Mouse (Mus musculus): ENCODE data around the gene Ppp1r9a. TPM values are rescaled to one million over a fixed set of nuclear protein-coding genes. Genes with fewer than 3 reads are reported as not detected.

Gene Ppp1r9a
- polyA plus RNA-seq, 1 experiment from 2014 or later: 17.8 TPM

DNA sequence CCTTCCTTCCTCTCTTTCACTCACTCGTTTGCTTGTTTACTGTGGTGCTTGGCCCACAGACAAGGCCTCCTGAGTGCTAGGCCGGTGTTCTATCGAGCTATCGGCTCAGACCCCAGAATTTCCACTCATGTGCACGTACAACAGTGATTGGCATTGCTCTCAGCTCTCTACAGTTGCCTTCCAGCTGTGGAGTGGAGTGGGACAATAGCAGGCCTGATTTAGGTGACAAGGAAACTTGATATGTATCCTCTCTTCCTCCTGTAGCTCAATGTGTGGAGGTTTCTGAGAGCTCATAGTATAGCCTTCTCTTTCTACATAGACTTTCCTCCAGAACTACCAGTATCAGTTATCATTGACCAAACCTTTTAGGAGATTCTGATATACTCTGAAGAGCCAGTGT is 60.3 kb downstream of the Ppp1r9a start:
- H3K4me3 ChIP-seq: no peak overlapping the region
- WGBS: 74% methylated on average over 5 of the region's 5 CpGs
- H3K4me1 ChIP-seq: peaks cover 12% of the 10 kb centered on the region
- H3K27me3 ChIP-seq (replicated peaks; ENCODE audit: low read depth, poor library complexity, severe bottlenecking): no peaks in the 10 kb centered on the region
- no peak for DNase-seq (ENCODE audit: low spot score)
- no peaks in the 10 kb centered on the region for H3K9me3 ChIP-seq
- 0 out of 2 replicates have a peak overlapping the region, but pooled peaks have one; percentile 1 for H3K27ac ChIP-seq (replicated peaks)
- no peaks in the 10 kb centered on the region; the same call in 1 of the 2 replicates for H3K36me3 ChIP-seq (replicated peaks)

- Histone ChIP-seq H3K4me3 (no peak overlapping the region), H3K27me3 (replicated peaks; ENCODE audit: low read depth, poor library complexity, severe bottlenecking) (no peaks in the 10 kb centered on the region), H3K36me3 (replicated peaks) (peaks cover 4% of the 10 kb centered on the region), H3K9me3 (no peaks in the 10 kb centered on the region), H3K4me1 (peaks cover 12% of the 10 kb centered on the region), H3K27ac (replicated peaks) (no peak overlapping the region)
- WGBS: 91% methylated on average over 4 of the region's 4 CpGs
- DNase-seq (ENCODE audit: low spot score): no peak
Observed at GRCm38 (mm10) chr6:4967236-4967635, 64.5 kb downstream of the Ppp1r9a start.

DNA sequence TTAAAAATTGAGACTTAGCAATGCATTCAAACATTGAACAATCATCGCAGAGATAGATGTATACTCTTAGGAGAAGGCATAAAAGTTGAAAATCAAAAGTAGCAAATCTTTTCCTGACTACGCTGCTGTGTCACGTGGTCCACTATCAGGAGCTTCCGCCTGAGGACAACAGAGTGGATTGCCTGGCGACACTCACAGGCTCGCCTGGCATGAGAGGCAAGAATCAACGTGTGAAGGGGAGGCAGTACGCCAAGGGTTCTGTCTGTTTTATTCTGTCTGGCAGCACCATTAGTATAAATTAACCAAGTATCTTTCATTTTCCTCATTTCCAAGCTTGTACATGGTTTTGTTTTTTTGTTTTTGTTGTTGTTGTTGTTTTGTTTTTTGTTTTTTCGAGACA is 68.5 kb downstream of the Ppp1r9a start:
- 0 out of 2 replicates have a peak, but pooled peaks cover 6% of the 10 kb centered on the region for H3K4me1 ChIP-seq
- H3K27me3 ChIP-seq (replicated peaks; ENCODE audit: low read depth, poor library complexity, severe bottlenecking): no peaks in the 10 kb centered on the region
- DNase-seq (ENCODE audit: low spot score): no peak
- H3K27ac ChIP-seq (replicated peaks): no peak overlapping the region
- H3K36me3 ChIP-seq (replicated peaks): peaks cover 4% of the 10 kb centered on the region
- no peaks in the 10 kb centered on the region for H3K9me3 ChIP-seq
- 93% methylated on average over 9 of the region's 9 CpGs for WGBS
- H3K4me3 ChIP-seq: no peak overlapping the region

DNA sequence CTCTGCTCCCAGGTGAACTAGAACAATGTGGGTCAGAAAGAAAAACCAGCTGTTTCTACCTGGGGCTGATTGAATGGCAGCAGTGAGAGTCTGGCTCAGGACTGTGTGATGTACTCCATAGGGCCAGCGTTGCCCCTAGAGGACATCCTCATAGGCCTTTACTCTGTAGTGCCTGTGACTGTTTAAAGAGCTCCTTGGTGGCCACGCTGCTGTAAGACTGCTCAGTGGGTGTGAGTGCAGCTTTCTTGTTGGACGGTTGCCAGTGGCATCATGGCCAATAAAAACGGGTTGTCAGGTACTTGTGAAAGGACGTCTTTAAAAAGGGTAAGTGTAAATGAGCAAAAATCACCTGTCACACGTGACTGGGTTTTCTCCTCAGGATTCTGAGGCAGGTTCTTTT is 70.1 kb downstream of the Ppp1r9a start:
- Histone ChIP-seq H3K27me3 (replicated peaks; ENCODE audit: low read depth, poor library complexity, severe bottlenecking) (no peaks in the 10 kb centered on the region), H3K27ac (replicated peaks) (no peak overlapping the region)
- WGBS: 74% methylated on average over 6 of the region's 6 CpGs

DNA sequence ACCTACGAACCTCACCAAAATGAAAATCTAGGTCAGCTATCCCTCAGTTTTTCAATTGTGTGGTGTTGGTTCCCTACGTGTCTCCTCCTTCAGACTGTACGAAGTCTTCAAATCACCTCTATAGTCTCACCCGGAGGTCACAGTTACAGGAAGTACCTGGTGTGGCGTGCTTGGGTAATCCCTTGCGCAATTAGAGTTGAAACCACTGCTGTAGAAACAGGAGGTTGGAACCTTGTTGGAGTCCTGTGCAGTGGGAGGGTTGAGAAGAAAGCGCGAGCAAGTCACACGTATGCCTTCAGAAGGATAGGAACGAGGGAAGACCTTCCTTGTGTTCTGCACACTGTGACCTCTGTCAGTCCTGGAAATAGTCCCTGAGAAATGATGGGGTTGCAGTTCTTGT is 70.6 kb downstream of the Ppp1r9a start:
- H3K36me3 ChIP-seq (replicated peaks): peaks cover 2% of the 10 kb centered on the region
- 92% methylated on average over 10 of the region's 10 CpGs for WGBS
- no peaks in the 10 kb centered on the region for H3K9me3 ChIP-seq

More for the DNA sequence above, 70.1 kb downstream of the Ppp1r9a start:
- DNase-seq (ENCODE audit: low spot score): no peak
- Histone ChIP-seq H3K4me1 (0 out of 2 replicates have a peak, but pooled peaks cover 6% of the 10 kb centered on the region), H3K9me3 (no peaks in the 10 kb centered on the region), H3K36me3 (replicated peaks) (peaks cover 4% of the 10 kb centered on the region), H3K4me3 (no peak overlapping the region)

DNA sequence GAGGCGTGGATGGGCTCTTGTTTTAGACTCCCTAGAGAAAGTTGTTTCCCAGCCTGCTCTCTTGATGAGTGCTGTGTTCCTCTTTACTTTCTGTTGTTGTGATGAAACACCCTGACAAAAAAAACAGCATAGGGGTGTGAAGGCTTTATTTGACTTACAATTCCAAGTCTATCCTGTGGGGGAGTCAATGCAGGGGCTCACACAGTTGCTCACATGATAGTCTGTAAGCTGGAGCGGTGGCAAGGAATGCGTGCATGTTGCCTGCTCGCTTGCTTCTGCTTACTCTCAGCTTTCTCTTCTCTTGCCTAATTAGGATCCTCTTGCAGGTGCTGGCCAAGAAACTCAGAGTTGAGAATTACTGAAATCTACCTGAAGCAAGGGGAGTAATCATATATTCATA is 74.8 kb downstream of the Ppp1r9a start:
- DNase-seq (ENCODE audit: low spot score): no peak
- no peak overlapping the region; the same call in 1 of the 2 replicates for H3K27ac ChIP-seq (replicated peaks)
- no peaks in the 10 kb centered on the region for H3K27me3 ChIP-seq (replicated peaks; ENCODE audit: low read depth, poor library complexity, severe bottlenecking)
- no peaks in the 10 kb centered on the region for H3K9me3 ChIP-seq
- H3K4me1 ChIP-seq: peaks cover 10% of the 10 kb centered on the region
- 86% methylated on average over 4 of the region's 4 CpGs for WGBS
- no peaks in the 10 kb centered on the region for H3K36me3 ChIP-seq (replicated peaks)
- H3K4me3 ChIP-seq: no peak overlapping the region

More for the DNA sequence above, 70.6 kb downstream of the Ppp1r9a start:
- Histone ChIP-seq H3K4me1 (0 out of 2 replicates have a peak, but pooled peaks cover 6% of the 10 kb centered on the region), H3K27me3 (replicated peaks; ENCODE audit: low read depth, poor library complexity, severe bottlenecking) (no peaks in the 10 kb centered on the region), H3K4me3 (no peak overlapping the region), H3K27ac (replicated peaks) (no peak overlapping the region)
- no peak for DNase-seq (ENCODE audit: low spot score)

DNA sequence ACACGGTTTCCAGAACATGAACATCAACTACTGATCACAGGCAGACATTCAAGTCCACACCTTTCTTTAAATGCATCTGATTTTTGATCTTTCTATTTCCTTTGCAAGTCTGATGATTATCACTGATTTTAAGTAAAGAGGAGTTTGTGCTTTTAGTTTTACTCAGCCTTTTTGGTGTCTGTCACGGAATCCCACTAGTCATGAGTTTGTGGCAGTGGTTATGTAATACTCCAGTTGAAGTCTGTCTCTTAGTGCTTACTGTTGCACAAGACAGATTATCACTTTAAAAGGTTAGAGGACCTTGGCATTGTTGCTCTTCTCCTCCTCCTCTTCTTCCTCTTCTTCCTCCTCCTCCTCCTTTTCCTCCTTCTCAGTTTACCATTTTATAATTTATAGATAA is 75.5 kb downstream of the Ppp1r9a start:
- Histone ChIP-seq H3K36me3 (replicated peaks) (no peaks in the 10 kb centered on the region), H3K27me3 (replicated peaks; ENCODE audit: low read depth, poor library complexity, severe bottlenecking) (no peaks in the 10 kb centered on the region), H3K27ac (replicated peaks) (no peak overlapping the region), H3K4me3 (no peak overlapping the region), H3K4me1 (peaks cover 12% of the 10 kb centered on the region), H3K9me3 (no peaks in the 10 kb centered on the region)
- DNase-seq (ENCODE audit: low spot score): no peak
- 89% methylated on average over 2 of the region's 2 CpGs for WGBS

GRCm38 (mm10) chr6:4978897-4979296 is 76.2 kb downstream of the Ppp1r9a start:
- Histone ChIP-seq H3K9me3 (no peaks in the 10 kb centered on the region), H3K27ac (replicated peaks) (no peak overlapping the region), H3K36me3 (replicated peaks) (no peaks in the 10 kb centered on the region), H3K4me3 (no peak overlapping the region), H3K4me1 (peaks cover 12% of the 10 kb centered on the region), H3K27me3 (replicated peaks; ENCODE audit: low read depth, poor library complexity, severe bottlenecking) (no peaks in the 10 kb centered on the region)
- DNase-seq (ENCODE audit: low spot score): no peak

- Histone ChIP-seq H3K4me3 (no peak overlapping the region), H3K27me3 (replicated peaks; ENCODE audit: low read depth, poor library complexity, severe bottlenecking) (no peaks in the 10 kb centered on the region), H3K36me3 (replicated peaks) (no peaks in the 10 kb centered on the region), H3K9me3 (no peaks in the 10 kb centered on the region), H3K4me1 (peaks cover 12% of the 10 kb centered on the region), H3K27ac (replicated peaks) (0 out of 2 replicates have a peak overlapping the region, but pooled peaks have one; percentile 6)
- WGBS: 61% methylated on average over 3 of the region's 3 CpGs
- no peak for DNase-seq (ENCODE audit: low spot score)
Observed at GRCm38 (mm10) chr6:4980113-4980512, 77.4 kb downstream of the Ppp1r9a start.

DNA sequence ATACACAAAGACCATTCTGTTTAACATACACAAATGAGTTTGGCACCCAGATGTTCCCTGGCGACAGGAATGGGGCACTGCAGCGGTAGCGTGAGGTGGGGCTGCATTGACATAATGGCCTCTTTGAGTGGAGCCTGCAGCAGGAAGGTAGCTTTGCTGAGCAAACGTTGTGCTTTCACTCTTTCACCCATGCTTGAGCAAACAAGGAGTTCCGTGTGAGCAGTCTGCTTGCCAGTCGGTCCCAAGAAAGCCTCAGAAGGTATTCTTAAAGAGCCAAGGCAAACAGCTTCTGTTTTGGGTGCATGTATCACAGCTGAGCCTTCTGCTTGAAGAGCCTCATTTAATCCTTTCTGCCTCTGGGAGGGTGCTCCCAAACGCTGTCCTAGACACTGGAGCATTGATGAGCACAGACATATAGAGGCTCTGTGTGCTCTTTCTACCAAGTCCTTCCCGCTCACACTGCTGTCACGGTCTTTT is 80.0 kb downstream of the Ppp1r9a start:
- Histone ChIP-seq H3K36me3 (replicated peaks) (0 out of 2 replicates have a peak, but pooled peaks cover 3% of the 10 kb centered on the region), H3K4me1 (peaks cover 12% of the 10 kb centered on the region), H3K27ac (replicated peaks) (no peak overlapping the region; the same call in 1 of the 2 replicates), H3K9me3 (no peaks in the 10 kb centered on the region), H3K27me3 (replicated peaks; ENCODE audit: low read depth, poor library complexity, severe bottlenecking) (no peaks in the 10 kb centered on the region), H3K4me3 (no peak overlapping the region)
- peak; percentile 67 for DNase-seq (ENCODE audit: low spot score)
- WGBS: 28% methylated on average over 9 of the region's 9 CpGs

GRCm38 (mm10) chr6:4985668-4986067 is 83.0 kb downstream of the Ppp1r9a start:
- Histone ChIP-seq H3K4me3 (no peak overlapping the region), H3K4me1 (peaks cover 17% of the 10 kb centered on the region), H3K9me3 (no peaks in the 10 kb centered on the region), H3K36me3 (replicated peaks) (0 out of 2 replicates have a peak, but pooled peaks cover 3% of the 10 kb centered on the region), H3K27ac (replicated peaks) (0 out of 2 replicates have a peak overlapping the region, but pooled peaks have one; percentile 37), H3K27me3 (replicated peaks; ENCODE audit: low read depth, poor library complexity, severe bottlenecking) (no peaks in the 10 kb centered on the region)
- DNase-seq (ENCODE audit: low spot score): no peak
- WGBS: 88% methylated on average over 3 of the region's 3 CpGs

- no peak for DNase-seq (ENCODE audit: low spot score)
- Histone ChIP-seq H3K27ac (replicated peaks) (no peak overlapping the region), H3K4me3 (no peak overlapping the region), H3K36me3 (replicated peaks) (0 out of 2 replicates have a peak, but pooled peaks cover 3% of the 10 kb centered on the region), H3K4me1 (peaks cover 17% of the 10 kb centered on the region), H3K27me3 (replicated peaks; ENCODE audit: low read depth, poor library complexity, severe bottlenecking) (no peaks in the 10 kb centered on the region), H3K9me3 (no peaks in the 10 kb centered on the region)
- WGBS: 90% methylated on average over 5 of the region's 5 CpGs
Observed at GRCm38 (mm10) chr6:4987084-4987483, 84.4 kb downstream of the Ppp1r9a start.

GRCm38 (mm10) chr6:4988688-4989087 is 86.0 kb downstream of the Ppp1r9a start:
- H3K27me3 ChIP-seq (replicated peaks; ENCODE audit: low read depth, poor library complexity, severe bottlenecking): no peaks in the 10 kb centered on the region
- no peak overlapping the region for H3K27ac ChIP-seq (replicated peaks)
- WGBS: 50% methylated on average over 4 of the region's 4 CpGs
- peaks cover 19% of the 10 kb centered on the region for H3K4me1 ChIP-seq
- H3K9me3 ChIP-seq: no peaks in the 10 kb centered on the region
- DNase-seq (ENCODE audit: low spot score): no peak
- no peak overlapping the region for H3K4me3 ChIP-seq
- 0 out of 2 replicates have a peak, but pooled peaks cover 3% of the 10 kb centered on the region for H3K36me3 ChIP-seq (replicated peaks)
